Mouse (Mus musculus) cerebellum, adult 18-20 months (tissue): Measurements from ENCODE around the gene Nim1k.
"Not testable (repeated sequence)": the region's sequence is repeated elsewhere in the genome, so short reads cannot be mapped to it uniquely, and the experiment has no call there.

ENCODE experiments used
- DNase-seq, 2 experiments: peaks; one replicate each; pipeline ENCODE4 v3.0.0; 2021

Gene Nim1k

GRCm38 (mm10) chr13:119727608-119728387 lies 27.9 kb downstream of the Nim1k start:
- DNase-seq: no peak

GRCm38 (mm10) chr13:119724541-119724940 lies 31.1 kb downstream of the Nim1k start:
- no peak for DNase-seq

DNA sequence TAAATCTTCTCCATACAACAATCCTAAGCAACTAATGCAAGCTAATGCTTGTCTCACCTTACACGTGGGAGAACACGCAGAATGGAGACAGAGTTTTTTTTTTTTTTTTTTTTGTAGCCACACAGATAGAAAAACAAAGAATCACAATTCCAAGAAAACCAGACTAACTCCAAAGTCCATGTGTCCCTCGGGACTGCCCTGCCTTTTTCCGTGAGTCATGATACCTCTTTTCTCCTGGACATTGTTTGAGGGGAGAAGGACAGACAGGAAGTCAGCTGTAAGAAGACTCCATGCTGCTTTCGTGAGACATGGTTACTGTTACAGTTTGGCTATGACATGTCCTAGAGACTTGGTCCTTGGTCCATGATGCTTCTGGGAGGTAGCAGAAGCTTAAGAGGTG lies 32.3 kb downstream of the Nim1k start:
- no peak for DNase-seq

- no peak for DNase-seq
These were observed 33.2 kb downstream of the Nim1k start for GRCm38 (mm10) chr13:119722447-119722846.

DNA sequence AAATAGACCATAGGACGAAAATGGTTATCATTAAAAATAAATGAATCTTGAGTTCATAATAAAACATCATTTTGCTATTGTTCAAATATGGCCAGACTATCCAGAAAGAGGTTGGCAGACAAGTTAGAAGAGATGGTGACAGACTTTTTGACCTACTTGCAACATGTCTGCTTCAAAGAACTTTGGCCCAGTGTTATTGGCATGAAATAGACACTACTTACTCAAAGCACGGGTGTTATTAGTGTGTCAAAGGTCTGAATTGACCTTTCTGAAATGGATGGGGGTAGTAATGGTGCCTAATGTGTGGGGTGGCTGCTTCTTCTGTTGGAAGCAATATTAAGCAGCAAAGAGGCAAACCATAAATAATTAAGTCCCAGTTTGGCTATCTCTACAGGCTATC lies 39.6 kb downstream of the Nim1k start:
- DNase-seq: no peak

DNA sequence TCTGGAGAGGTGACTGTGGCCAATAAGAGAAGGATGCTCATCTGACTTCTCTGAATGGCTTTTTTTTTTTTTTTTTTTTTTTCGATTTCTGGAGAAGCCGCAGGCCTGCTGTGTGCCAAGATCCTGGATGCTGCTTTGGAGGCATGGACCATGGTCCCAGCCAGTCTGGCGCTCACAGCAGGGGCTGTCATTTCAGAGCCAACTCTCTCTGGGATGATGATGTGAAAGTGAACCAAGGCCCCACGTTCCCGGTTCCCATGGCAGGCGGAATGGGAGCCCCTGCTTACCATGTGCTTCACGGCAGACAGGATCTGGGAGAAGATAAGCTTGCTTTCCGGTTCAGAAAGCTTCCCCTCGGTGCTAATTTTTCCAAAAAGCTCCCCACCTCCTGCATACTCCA lies 41.9 kb downstream of the Nim1k start:
- DNase-seq: peak; percentile 47 to 64

GRCm38 (mm10) chr13:119713107-119713787 lies 42.4 kb downstream of the Nim1k start:
- no peak for DNase-seq

DNA sequence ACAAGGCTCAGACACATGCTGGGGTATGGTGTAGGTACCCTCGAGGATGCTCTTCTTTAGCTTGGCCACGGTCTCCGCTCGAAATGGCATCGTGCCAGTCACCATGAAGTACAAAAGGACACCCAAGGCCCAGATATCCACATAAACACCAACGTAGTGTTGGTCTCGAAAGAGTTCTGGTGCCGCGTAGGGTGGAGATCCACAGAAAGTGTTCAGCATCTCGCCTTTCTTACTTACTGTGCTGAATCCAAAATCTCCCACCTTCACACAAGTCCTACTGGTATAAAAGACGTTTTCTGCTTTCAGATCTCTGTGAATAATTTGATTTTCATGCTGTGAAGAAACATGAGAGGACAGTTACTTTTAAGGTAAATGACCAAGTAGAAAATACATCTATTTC lies 43.2 kb downstream of the Nim1k start:
- DNase-seq: no peak

DNA sequence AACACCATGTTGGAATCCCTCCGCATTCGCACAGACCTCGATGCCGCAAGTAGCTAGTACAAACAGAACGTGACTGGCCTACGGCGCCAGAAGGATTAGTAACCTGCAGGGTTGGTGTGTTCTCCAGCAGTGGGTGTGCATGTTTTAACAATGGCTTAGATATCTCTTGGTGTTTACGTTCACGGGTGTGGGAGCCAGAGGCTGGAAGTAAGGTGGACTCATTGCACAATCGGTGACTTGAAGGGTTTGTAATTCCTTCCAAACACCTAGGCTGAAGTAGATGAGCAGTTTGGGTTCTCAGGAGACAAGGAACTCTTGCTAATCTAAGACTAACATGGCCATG lies 45.4 kb downstream of the Nim1k start:
- DNase-seq: no peak

- no peak for DNase-seq
These were observed 46.1 kb downstream of the Nim1k start for GRCm38 (mm10) chr13:119709388-119710267.

- no peak for DNase-seq
These were observed 46.7 kb downstream of the Nim1k start for GRCm38 (mm10) chr13:119708941-119709340.

DNA sequence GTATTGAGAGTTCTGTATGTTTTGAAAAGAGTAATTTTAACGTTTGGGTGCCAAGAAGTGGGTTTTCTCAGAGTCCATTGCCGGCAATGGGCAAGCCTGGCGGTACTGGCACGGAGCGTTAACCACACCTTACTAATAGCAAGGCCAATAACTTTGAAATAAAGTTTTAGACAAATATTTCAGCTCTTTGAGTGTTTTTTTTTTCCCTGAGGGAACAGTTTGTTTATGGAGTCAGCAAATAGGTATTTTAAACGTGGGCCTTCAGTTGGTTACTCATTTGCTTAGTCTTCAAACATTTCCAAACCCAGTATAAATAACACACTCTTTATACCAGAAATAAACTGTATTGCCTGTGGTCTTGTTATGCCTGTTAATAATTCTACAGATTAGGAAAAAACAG lies 47.8 kb downstream of the Nim1k start:
- DNase-seq: no peak

DNA sequence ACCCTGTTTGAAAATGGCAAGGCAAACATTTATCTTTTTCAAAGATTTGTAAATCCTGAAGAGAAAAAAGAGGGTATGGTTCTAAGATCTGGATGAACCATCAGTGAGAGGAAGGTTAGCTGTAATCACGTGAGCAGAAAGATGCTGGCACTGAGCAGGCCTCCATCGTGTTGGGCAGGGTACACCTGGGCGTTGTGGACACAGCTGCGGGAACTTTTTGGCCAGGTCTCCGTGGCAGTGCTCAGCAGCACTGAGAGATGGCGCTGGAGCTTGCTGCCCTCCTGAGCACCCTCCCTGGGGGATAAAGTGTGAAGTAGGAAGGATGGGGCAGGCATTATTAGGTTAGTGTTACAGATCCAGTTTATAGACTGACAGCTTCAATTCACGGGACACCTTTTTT lies 48.7 kb downstream of the Nim1k start:
- no peak for DNase-seq

DNA sequence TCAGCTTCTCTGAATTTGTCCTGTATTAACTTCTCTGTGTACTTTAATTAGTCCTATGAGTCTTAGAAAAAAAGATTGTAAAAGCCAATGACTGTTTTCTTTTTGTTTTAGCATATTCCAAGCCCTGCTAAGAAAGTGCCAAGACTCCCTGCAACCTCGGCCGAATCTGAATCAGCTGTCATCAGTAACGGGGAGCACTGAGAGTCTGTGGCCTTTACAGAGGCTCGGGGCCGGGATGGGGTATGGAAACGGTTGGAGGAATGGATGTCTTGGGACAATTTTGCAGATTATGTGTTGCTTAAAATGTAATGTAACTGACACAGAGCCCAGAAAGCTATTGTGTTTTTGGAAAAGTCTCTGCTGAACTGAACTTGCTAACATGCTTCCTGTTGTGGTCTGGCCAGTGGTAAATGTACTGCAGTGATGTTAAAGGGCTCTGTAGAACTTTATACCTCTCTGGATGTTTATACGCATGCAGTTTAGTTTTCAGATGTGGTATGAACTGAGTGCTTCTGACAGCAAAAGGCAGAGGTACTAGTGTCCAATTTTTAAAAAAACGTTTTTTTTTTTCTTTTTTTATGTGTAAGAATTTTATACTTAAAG lies 49.3 kb downstream of the Nim1k start:
- not testable (repeated sequence) for DNase-seq

DNA sequence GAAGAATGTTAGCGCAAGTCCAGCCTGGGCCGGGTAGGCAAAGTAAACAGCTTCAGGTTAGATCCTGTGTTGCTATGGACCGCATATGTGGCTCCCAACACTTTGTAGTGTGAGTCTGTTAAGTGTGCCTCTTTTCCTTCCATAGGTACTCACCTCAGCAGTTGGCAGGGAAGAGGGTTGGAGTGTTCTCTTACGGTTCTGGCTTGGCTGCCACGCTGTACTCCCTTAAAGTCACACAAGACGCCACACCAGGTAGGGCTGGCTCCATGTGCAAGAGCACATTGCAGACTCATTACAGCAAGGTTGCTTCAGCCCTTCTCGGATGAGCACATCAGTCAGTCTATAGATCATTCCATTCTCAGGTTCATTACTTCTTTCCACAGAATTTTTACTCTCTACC lies 51.4 kb downstream of the Nim1k start:
- no peak for DNase-seq

DNA sequence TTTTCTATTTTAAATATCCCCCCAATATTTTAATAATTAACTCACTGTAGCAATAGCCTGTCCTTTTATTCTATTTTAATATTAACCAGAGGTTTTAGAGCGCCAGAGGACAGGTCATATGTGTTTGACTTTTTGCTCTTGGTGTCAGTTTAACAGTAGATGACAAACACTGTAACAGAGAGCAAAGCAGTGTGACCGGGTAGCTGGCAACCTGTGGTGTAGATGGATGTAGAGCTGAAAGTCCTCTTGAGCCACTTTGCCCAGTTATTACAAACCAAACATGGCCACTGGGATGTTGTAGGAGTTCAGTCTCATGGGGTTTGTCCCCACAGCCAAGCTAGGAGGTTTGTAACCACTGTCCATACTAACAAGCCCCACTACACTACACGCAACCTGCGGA lies 57.2 kb downstream of the Nim1k start:
- DNase-seq: no peak

GRCm38 (mm10) chr13:119696496-119696895 lies 59.2 kb downstream of the Nim1k start:
- no peak for DNase-seq

DNA sequence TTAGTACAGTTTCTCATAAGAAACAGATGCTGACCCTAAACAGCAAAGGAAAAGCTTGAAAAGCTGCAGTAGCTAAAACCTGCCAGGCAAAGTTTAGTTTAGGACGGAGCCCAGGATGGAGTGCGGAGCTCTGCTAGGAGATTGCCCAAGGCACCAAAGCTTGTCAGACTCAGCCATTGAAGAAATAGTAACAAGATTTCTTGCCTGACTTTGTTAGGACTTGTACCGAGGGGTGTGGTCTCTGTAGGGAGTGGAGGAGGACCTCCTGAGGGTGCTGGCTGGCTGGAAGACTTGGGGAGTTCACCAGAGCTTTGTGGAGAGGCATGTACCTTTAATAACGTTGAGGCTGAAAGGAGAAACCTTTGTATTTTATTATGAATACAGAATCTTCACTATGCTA lies 60.0 kb downstream of the Nim1k start:
- no peak for DNase-seq

- not testable (repeated sequence) for DNase-seq
These were observed 63.7 kb downstream of the Nim1k start for GRCm38 (mm10) chr13:119691958-119692357.

DNA sequence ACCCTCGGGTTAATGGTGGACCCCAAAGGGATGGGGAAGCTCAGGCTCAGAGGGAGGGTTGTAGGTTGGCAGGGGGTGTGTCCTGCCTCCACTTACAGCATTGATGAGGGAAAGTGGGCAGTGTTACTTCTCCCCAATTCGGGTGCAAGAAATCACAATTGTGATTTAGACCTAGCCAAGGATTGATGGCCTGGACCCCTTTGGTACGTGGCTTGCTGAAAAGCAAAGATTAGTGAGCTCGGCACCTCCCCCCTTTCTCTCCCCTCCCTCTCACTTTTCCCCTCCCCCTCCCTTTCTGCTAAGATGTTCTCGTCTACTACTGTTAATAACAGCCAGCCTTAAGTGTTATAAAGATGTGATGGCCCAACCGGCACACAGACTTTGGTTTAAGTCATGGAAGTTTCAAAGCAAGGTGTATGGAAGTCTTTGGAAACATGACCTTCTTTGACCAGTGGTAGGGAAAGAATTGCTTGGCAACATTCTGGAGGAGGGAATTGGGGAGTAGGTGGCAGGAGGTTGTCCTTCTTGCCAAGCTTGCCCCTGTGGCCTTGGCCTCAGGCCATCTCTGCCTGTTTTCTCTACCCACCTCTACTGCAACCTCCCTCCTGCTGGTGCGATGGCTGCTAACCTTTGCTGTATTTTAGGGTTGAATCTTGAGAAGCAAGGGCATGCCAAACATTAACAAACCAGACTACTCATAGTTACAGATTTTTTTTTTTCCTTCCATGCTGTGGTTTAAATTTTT lies 64.6 kb downstream of the Nim1k start:
- DNase-seq: peak; percentile 34 to 43

DNA sequence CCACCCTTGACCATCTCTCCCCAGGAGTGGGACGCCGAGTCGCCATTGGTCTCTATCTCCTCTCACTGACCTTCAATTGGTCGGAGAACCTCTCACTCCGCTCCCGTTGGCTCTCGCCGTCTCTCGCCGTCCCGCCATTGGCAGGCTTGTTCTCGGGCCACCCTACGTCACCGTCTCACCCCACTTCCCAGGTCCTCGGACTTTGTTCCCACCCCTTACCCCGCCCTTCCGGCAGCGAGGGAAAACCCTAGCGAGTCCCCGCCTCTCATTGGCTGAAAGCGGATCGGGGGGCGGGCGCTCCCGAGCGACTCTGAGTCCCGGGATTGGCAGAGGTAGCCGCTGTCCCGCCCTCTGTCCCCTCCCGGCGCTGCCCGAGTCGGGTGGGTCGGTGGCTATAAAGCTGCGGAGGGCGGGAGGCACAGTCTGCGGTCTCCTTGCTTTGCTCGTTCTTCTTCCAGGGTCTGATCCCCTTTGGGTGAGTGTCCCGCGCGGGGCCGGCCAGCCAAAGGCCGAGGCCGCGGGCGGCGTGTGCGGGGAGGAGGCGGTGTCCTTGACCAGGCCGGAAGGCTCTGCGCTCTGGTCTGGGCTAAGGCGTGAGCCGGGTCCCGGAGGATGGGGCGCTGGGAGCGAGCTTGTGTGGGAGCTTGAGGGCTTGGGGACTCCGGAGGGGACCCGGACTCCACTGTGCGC lies 65.5 kb downstream of the Nim1k start, which contains the start of gene Hmgcs1:
Hmgcs1 (plus strand) TSS at position 341 of the 690 bp plus-strand sequence.
- peak; percentile 96 to 100 for DNase-seq

- DNase-seq: no peak
These were observed 66.0 kb downstream of the Nim1k start for GRCm38 (mm10) chr13:119689709-119690038.
